ENCODE assay signal across 8 mouse cellular contexts in the genomic region with DNA sequence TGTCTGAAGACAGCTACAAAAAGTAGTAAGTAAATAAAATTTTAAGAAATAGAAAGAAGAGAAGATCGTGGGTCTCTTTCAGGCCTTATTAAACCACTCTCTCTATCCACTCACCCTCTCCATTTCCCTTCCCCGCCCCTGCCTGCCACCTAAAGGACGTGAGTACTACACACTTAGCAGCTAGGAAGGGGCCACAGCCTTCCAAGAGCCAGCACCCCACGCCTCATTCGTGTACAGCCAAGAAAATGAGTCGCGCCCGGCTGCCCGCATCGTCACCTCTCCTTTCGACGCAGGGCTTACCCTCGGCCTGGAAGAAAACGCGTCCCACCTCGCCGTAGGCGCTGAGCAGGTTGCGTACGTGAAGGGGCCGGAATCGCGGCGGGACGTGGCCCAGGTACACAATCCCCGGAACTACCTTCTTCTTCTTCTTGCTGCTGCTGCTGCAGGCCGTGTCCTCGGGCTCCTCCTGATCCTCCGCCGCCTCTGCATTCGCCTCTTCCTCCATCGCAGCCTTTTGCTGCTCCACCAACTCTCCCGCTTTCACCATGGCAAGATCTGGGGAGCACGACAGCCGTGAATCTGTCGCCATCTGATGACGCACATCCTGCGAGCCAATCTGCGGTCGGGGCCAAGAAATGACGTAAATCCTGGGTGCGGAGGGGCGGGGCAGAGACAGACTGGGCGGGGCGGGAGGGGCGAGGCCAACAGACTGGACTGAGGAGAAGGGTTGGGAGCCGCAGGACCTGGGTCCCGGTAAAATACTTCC. TPM values are rescaled to one million over a fixed set of nuclear protein-coding genes. Genes with fewer than 3 reads are reported as not detected.
DNase-seq lines count a peak whose midpoint lies in the region; ATAC-seq and TF ChIP-seq lines count a peak whose summit lies in the region.

A gene (minus strand): TSS at position 581 of the 766 bp plus-strand sequence.

- peak; percentile 24; the same call in 1 of the 2 replicates for TF ChIP-seq POLR2A in brain, embryonic 14.5 days (IDR thresholded peaks at IDR 0.05; ENCODE audit: borderline replicate concordance, extremely low read depth, insufficient read depth, insufficient read length, poor library complexity, severe bottlenecking)

- H3K4me3 ChIP-seq in heart, embryonic 12.5 days = peak within 1 kb of the TSS; percentile 97
- peak within 1 kb of the TSS; percentile 98 for H3K4me3 ChIP-seq in kidney, embryonic 16.5 days (ENCODE audit: low read length)
- H3K4me3 ChIP-seq in liver, embryonic 12.5 days = peak within 1 kb of the TSS; percentile 88

- WGBS in heart, embryonic 12.5 days = under 1% methylated on average over 48 of the region's 48 CpGs
- under 1% methylated on average over 44 of the region's 48 CpGs for WGBS in kidney, embryonic 16.5 days
- under 1% methylated on average over 48 of the region's 48 CpGs for WGBS in liver, embryonic 12.5 days (ENCODE audit: insufficient replicate concordance)

- H3K9me3 ChIP-seq in heart, embryonic 12.5 days (replicated peaks) = no peaks in the 10 kb centered on the region
- no peaks in the 10 kb centered on the region for H3K9me3 ChIP-seq in kidney, embryonic 16.5 days (ENCODE audit: low read length)
- H3K9me3 ChIP-seq in liver, embryonic 12.5 days (replicated peaks) = no peaks in the 10 kb centered on the region

- H3K27ac ChIP-seq in heart, embryonic 12.5 days (ENCODE audit: poor library complexity, severe bottlenecking) = peak within 1 kb of the TSS; percentile 79
- H3K27ac ChIP-seq in kidney, embryonic 16.5 days (ENCODE audit: low read length) = peak within 1 kb of the TSS; percentile 80
- H3K27ac ChIP-seq in liver, embryonic 12.5 days = peak within 1 kb of the TSS; percentile 75

- no peaks in the 10 kb centered on the region for H3K27me3 ChIP-seq in heart, embryonic 12.5 days (replicated peaks)
- H3K27me3 ChIP-seq in kidney, embryonic 16.5 days (ENCODE audit: insufficient read depth, low read length) = no peaks in the 10 kb centered on the region
- H3K27me3 ChIP-seq in liver, embryonic 12.5 days (replicated peaks) = no peaks in the 10 kb centered on the region
- H3K27me3 ChIP-seq in splenic B cell, adult 2 months (ENCODE audit: control insufficient read depth, insufficient read depth, low read length, poor library complexity, severe bottlenecking) = no peaks in the 10 kb centered on the region

- peaks cover 19% of the 10 kb centered on the region for H3K4me1 ChIP-seq in heart, embryonic 12.5 days (replicated peaks)
- H3K4me1 ChIP-seq in kidney, embryonic 16.5 days (ENCODE audit: insufficient read depth, low read length) = peaks cover 8% of the 10 kb centered on the region
- H3K4me1 ChIP-seq in liver, embryonic 12.5 days = peaks cover 52% of the 10 kb centered on the region

- peak; percentile 95 for DNase-seq in CD4-positive helper T cell, adult 2 months (ENCODE audit: low read depth, low spot score)
- peak; percentile 98 for DNase-seq in brain, embryonic 14.5 days (ENCODE audit: low read depth)
- DNase-seq in naive thymus-derived CD4-positive, alpha-beta T cell, adult 2 months (ENCODE audit: low read depth) = peak; percentile 96
- DNase-seq in splenic B cell, adult 2 months (ENCODE audit: low read depth, low spot score) = peak; percentile 97

- H3K9ac ChIP-seq in heart, embryonic 12.5 days = peak within 1 kb of the TSS; percentile 93
- peak within 1 kb of the TSS; percentile 89 for H3K9ac ChIP-seq in kidney, embryonic 16.5 days (replicated peaks; ENCODE audit: low read length)
- H3K9ac ChIP-seq in liver, embryonic 12.5 days = peak within 1 kb of the TSS; percentile 87

- no peak for TF ChIP-seq CTCF in brain, embryonic 14.5 days (IDR thresholded peaks at IDR 0.05; ENCODE audit: borderline replicate concordance, extremely low read depth, insufficient read depth, insufficient read length)

- peak within 1 kb of the TSS; percentile 98 for H3K4me2 ChIP-seq in heart, embryonic 12.5 days
- peak within 1 kb of the TSS; percentile 77 for H3K4me2 ChIP-seq in kidney, embryonic 16.5 days (replicated peaks; ENCODE audit: low read depth, low read length)
- H3K4me2 ChIP-seq in liver, embryonic 12.5 days = peak within 1 kb of the TSS; percentile 90

- ATAC-seq in erythroblast, adult 5-6 weeks (replicated peaks; ENCODE audit: low FRiP score, poor library complexity, severe bottlenecking) = peak; percentile 79
- peak; percentile 91 for ATAC-seq in heart, embryonic 12.5 days (ENCODE audit: insufficient number of reproducible peaks, low FRiP score)
- peak; percentile 92 for ATAC-seq in kidney, embryonic 16.5 days (ENCODE audit: low FRiP score, low TSS enrichment)
- ATAC-seq in liver, embryonic 12.5 days = peak; percentile 61

- peaks cover 39% of the 10 kb centered on the region for H3K36me3 ChIP-seq in heart, embryonic 12.5 days
- H3K36me3 ChIP-seq in kidney, embryonic 16.5 days (ENCODE audit: insufficient read depth, low read length) = peaks cover 30% of the 10 kb centered on the region
- peaks cover 42% of the 10 kb centered on the region for H3K36me3 ChIP-seq in liver, embryonic 12.5 days
- H3K36me3 ChIP-seq in splenic B cell, adult 2 months (ENCODE audit: control insufficient read depth, insufficient read depth, low read length, poor library complexity, severe bottlenecking) = peaks cover 10% of the 10 kb centered on the region; the same call in 1 of the 2 replicates

RNA-seq across cellular contexts. Expression of the gene that starts here (rescaled TPM):
- 7.2 and 8.3 TPM in 2 replicates for polyA plus RNA-seq in brain, embryonic 14.5 days (2012; rRNA removed)
- total RNA-seq in erythroblast, adult 5-6 weeks (2015; ENCODE audit: low replicate concordance) = 1.7 and 1.9 TPM in 2 replicates
- total RNA-seq in erythroblast, adult 5-6 weeks (2017; ENCODE audit: low replicate concordance) = 1.4 and 1.7 TPM in 2 replicates
- 8.1 and 8.9 TPM in 2 replicates for polyA plus RNA-seq in heart, embryonic 12.5 days (2016; fragmentation: Nextera tagmentation; extraction: Ambion mirVana)
- 13.7 and 14.6 TPM in 2 replicates for polyA plus RNA-seq in kidney, embryonic 16.5 days (2015; fragmentation: Nextera tagmentation; extraction: Ambion mirVana)
- 8.8 and 9.6 TPM in 2 replicates for polyA plus RNA-seq in liver, embryonic 12.5 days (2016; fragmentation: Nextera tagmentation; extraction: Ambion mirVana)

Comparison
In these comparisons a context has a peak if more than half of its experiments do, and no peak if none do; other contexts are left out.
1. Peak in every context shown above with its lines: DNase-seq, ATAC-seq, H3K4me3 ChIP-seq and H3K27ac ChIP-seq.